Mouse (Mus musculus): ENCODE measurements around the gene Atp5j2. TPM values are rescaled to one million over a fixed set of nuclear protein-coding genes. Genes with fewer than 3 reads are reported as not detected.

Atp5j2 gene
- polyA plus RNA-seq, 1 experiment from 2014 or later = 493 TPM

DNA sequence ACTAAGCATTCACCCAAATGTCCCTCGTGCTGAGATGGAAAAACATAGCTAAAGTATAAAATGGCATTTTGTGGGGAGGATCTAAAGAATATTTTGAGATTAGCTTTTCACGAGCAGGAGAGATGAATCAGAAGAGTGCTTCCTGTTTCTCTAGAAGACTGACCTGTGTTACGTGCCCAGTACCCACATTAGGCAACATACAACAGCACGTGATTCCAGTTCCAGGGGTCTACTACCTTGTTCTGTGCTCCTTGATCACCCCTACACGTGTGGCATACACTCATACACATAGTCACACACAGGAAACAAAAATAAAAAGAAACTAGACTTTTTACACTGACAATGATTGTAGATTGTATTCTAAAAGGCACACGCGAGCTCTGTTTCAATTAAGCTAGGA is 8.5 kb upstream of the Atp5j2 start:
- ATAC-seq (replicated peaks; ENCODE audit: insufficient number of reproducible peaks, low FRiP score, low TSS enrichment, low read depth) (no peak), DNase-seq (ENCODE audit: low spot score) (no peak)
- Histone ChIP-seq H3K9ac (replicated peaks; ENCODE audit: low read length) (no peak overlapping the region), H3K4me2 (ENCODE audit: low read depth, low read length) (no peak overlapping the region), H3K27me3 (ENCODE audit: control insufficient read depth, insufficient read depth, low read length) (no peaks in the 10 kb centered on the region), H3K36me3 (replicated peaks; ENCODE audit: control insufficient read depth, insufficient read depth, low read depth, low read length) (no peaks in the 10 kb centered on the region), H3K9me3 (replicated peaks; ENCODE audit: control insufficient read depth, low read length) (no peaks in the 10 kb centered on the region), H3K27ac (replicated peaks; ENCODE audit: low read depth, low read length) (no peak overlapping the region), H3K4me3 (ENCODE audit: low read depth, low read length) (no peak overlapping the region), H3K4me1 (ENCODE audit: control insufficient read depth, insufficient read depth, low read length) (peaks cover 3% of the 10 kb centered on the region; the same call in 1 of the 2 replicates)
- 73% methylated on average over 7 of the region's 7 CpGs for WGBS

DNA sequence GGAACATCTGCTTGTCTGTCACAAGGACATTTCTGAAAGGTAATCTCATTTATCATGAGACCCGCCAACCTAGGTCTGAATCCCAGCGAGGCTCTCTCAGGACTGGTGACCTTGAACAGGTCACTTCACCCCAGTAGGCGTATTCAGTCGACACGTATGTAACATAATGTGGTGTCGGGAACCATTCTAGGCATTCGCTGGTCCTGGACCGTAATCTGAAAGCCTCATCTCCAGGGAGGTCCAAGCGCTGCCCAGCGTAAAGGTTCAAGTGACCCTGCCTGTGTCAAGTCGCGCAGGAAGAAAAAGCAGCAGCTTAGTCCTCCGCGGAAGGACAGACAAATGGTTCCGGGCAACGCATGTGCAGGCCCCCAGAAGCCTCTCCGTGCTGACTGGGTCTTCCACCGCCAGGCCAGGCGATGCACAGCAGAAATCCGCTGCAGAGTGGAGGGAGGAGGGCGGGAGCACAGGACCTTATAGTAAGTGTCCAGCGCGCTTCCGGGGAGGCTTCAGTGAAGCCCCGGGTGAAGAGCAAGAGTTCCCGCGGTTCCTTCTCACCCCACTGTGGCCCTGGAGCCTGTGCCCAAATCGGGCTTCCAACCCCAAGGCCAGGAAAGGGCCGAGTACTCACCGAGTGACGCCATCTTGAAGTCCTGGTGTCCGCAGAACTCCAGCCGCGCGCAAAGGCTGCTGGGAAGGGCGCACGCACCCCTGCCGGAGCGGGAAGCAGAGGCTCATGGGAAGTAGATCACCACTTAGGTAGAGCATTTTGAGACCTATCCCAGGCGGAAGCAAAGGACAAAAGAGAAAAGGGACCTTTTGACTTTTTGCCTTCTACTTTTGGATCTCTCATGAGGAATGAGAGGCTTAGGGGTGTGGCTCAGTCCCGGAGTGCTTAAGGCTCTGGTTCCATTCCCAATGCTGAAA is 725 bp downstream of the Atp5j2 start:
- peak overlapping the region; percentile 83 for H3K4me3 ChIP-seq (ENCODE audit: low read depth, low read length)
- DNase-seq (ENCODE audit: low spot score) = peak; percentile 94
- peak overlapping the region; percentile 23 for H3K27ac ChIP-seq (replicated peaks; ENCODE audit: low read depth, low read length)
- H3K36me3 ChIP-seq (replicated peaks; ENCODE audit: control insufficient read depth, insufficient read depth, low read depth, low read length) = peaks cover 3% of the 10 kb centered on the region
- H3K9ac ChIP-seq (replicated peaks; ENCODE audit: low read length) = peak overlapping the region; percentile 96
- H3K4me2 ChIP-seq (ENCODE audit: low read depth, low read length) = peak overlapping the region; percentile 79
- no peaks in the 10 kb centered on the region for H3K4me1 ChIP-seq (ENCODE audit: control insufficient read depth, insufficient read depth, low read length)
- no peaks in the 10 kb centered on the region for H3K27me3 ChIP-seq (ENCODE audit: control insufficient read depth, insufficient read depth, low read length)
- no peaks in the 10 kb centered on the region for H3K9me3 ChIP-seq (replicated peaks; ENCODE audit: control insufficient read depth, low read length)
- ATAC-seq (replicated peaks; ENCODE audit: insufficient number of reproducible peaks, low FRiP score, low TSS enrichment, low read depth) = peak; percentile 73
- under 1% methylated on average over 41 of the region's 41 CpGs for WGBS

DNA sequence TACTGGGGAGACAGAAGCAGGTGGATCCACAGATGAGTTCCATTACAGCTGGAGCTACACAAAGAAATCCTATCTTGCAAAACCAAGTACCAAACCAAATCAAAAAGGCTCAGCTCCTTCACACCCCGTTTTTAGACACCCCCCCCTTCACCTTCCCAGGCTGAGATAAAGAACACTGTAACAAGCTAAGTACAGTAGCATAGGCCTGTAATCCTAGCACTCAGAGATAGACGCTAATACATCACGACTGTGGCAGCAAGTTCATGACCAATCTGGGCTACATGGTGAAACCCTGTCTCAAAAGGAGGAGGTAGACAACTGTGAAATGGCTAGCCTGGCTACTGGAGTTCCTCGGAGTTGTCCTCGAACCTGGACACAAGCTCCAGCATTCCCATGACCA is 1.5 kb downstream of the Atp5j2 start:
- WGBS = 59% methylated on average over 5 of the region's 5 CpGs
- H3K27me3 ChIP-seq (ENCODE audit: control insufficient read depth, insufficient read depth, low read length) = no peaks in the 10 kb centered on the region
- H3K9ac ChIP-seq (replicated peaks; ENCODE audit: low read length) = peak overlapping the region; percentile 96
- peak overlapping the region; percentile 79 for H3K4me2 ChIP-seq (ENCODE audit: low read depth, low read length)
- H3K9me3 ChIP-seq (replicated peaks; ENCODE audit: control insufficient read depth, low read length) = no peaks in the 10 kb centered on the region
- H3K4me1 ChIP-seq (ENCODE audit: control insufficient read depth, insufficient read depth, low read length) = no peaks in the 10 kb centered on the region
- DNase-seq (ENCODE audit: low spot score) = no peak
- no peak overlapping the region for H3K27ac ChIP-seq (replicated peaks; ENCODE audit: low read depth, low read length)
- H3K4me3 ChIP-seq (ENCODE audit: low read depth, low read length) = peak overlapping the region; percentile 83
- ATAC-seq (replicated peaks; ENCODE audit: insufficient number of reproducible peaks, low FRiP score, low TSS enrichment, low read depth) = no peak
- H3K36me3 ChIP-seq (replicated peaks; ENCODE audit: control insufficient read depth, insufficient read depth, low read depth, low read length) = peaks cover 5% of the 10 kb centered on the region

GRCm38 (mm10) chr5:145189416-145189815 is 2.4 kb downstream of the Atp5j2 start:
- H3K4me1 ChIP-seq (ENCODE audit: control insufficient read depth, insufficient read depth, low read length) = no peaks in the 10 kb centered on the region
- no peaks in the 10 kb centered on the region for H3K27me3 ChIP-seq (ENCODE audit: control insufficient read depth, insufficient read depth, low read length)
- peaks cover 5% of the 10 kb centered on the region for H3K36me3 ChIP-seq (replicated peaks; ENCODE audit: control insufficient read depth, insufficient read depth, low read depth, low read length)
- H3K4me2 ChIP-seq (ENCODE audit: low read depth, low read length) = no peak overlapping the region
- no peak overlapping the region for H3K9ac ChIP-seq (replicated peaks; ENCODE audit: low read length)
- ATAC-seq (replicated peaks; ENCODE audit: insufficient number of reproducible peaks, low FRiP score, low TSS enrichment, low read depth) = no peak
- no peak overlapping the region for H3K4me3 ChIP-seq (ENCODE audit: low read depth, low read length)
- no peak for DNase-seq (ENCODE audit: low spot score)
- WGBS = 91% methylated on average over 6 of the region's 6 CpGs
- no peak overlapping the region for H3K27ac ChIP-seq (replicated peaks; ENCODE audit: low read depth, low read length)
- H3K9me3 ChIP-seq (replicated peaks; ENCODE audit: control insufficient read depth, low read length) = no peaks in the 10 kb centered on the region

DNA sequence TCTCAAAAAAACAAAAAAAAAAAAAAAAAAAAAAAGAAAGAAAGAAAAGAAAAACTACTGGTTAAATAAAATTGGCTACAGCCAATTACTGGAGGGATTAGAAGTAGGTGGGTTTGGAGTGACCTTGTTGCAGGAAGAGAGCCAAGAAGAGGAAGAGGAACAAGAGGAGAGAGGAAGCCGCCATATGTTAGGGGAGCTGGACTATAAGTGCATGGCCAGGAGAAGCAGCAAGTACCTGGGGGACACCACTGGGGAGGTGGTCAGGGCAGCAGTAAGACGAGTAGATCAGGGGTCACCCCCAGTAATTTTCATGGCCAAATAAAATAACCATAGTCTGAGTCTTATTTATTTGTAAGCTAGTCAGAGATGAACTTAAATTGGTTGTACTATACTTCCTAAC is 6.6 kb downstream of the Atp5j2 start:
- Histone ChIP-seq H3K36me3 (replicated peaks; ENCODE audit: control insufficient read depth, insufficient read depth, low read depth, low read length) (peaks cover 13% of the 10 kb centered on the region), H3K4me2 (ENCODE audit: low read depth, low read length) (no peak overlapping the region), H3K4me3 (ENCODE audit: low read depth, low read length) (no peak overlapping the region), H3K9me3 (replicated peaks; ENCODE audit: control insufficient read depth, low read length) (no peaks in the 10 kb centered on the region), H3K27me3 (ENCODE audit: control insufficient read depth, insufficient read depth, low read length) (no peaks in the 10 kb centered on the region), H3K9ac (replicated peaks; ENCODE audit: low read length) (no peak overlapping the region), H3K4me1 (ENCODE audit: control insufficient read depth, insufficient read depth, low read length) (no peaks in the 10 kb centered on the region), H3K27ac (replicated peaks; ENCODE audit: low read depth, low read length) (no peak overlapping the region)
- no peak for ATAC-seq (replicated peaks; ENCODE audit: insufficient number of reproducible peaks, low FRiP score, low TSS enrichment, low read depth)
- WGBS = 86% methylated on average over 2 of the region's 2 CpGs
- no peak for DNase-seq (ENCODE audit: low spot score)

DNA sequence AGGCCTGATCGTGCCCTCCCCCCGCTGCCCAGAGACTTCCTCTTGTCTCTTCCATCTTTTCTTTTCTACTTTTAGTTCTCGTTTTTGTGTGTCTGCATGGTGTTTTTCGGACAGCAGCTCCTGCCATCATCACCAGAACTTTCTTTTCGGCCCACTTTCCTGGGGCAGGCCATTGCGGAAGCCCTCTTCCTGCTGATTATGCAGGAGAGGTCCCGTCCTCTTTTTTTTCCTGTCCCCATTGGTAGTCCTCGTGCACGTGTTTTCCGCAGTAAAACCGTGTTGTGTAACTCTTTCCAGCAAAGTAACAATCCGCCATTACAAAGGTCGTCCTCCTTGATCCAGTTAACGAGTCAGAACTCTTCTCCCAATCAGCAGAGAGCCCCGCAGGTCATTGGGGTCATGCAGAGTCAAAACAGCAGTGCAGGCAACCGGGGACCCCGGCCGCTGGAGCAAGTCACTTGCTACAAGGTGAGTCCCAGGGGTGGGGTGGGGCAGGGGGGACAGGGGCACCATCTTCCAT is 13.3 kb downstream of the Atp5j2 start:
- Histone ChIP-seq H3K9ac (replicated peaks; ENCODE audit: low read length) (no peak overlapping the region), H3K4me3 (ENCODE audit: low read depth, low read length) (no peak overlapping the region), H3K27me3 (ENCODE audit: control insufficient read depth, insufficient read depth, low read length) (no peaks in the 10 kb centered on the region), H3K36me3 (replicated peaks; ENCODE audit: control insufficient read depth, insufficient read depth, low read depth, low read length) (peaks cover 11% of the 10 kb centered on the region), H3K4me2 (ENCODE audit: low read depth, low read length) (no peak overlapping the region), H3K4me1 (ENCODE audit: control insufficient read depth, insufficient read depth, low read length) (no peaks in the 10 kb centered on the region), H3K9me3 (replicated peaks; ENCODE audit: control insufficient read depth, low read length) (no peaks in the 10 kb centered on the region), H3K27ac (replicated peaks; ENCODE audit: low read depth, low read length) (no peak overlapping the region)
- WGBS = 86% methylated on average over 18 of the region's 18 CpGs
- DNase-seq (ENCODE audit: low spot score) (no peak), ATAC-seq (replicated peaks; ENCODE audit: insufficient number of reproducible peaks, low FRiP score, low TSS enrichment, low read depth) (no peak)

DNA sequence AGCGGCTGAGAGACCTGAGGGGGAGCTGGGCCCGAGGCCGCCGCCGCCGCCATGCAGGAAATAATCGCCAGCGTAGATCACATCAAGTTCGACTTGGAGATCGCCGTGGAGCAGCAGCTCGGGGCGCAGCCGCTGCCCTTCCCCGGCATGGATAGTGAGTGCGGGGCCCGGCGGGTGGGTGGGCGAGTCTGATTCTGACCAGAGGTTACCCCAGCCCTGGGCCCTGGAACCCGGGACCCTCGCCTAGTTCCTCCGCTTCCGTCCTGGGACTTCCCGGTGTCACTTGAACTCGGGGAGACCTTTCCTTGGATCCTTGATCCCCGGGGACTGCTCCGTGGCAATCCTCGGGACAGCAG is 24.6 kb downstream of the Atp5j2 start:
- DNase-seq (ENCODE audit: low spot score) (no peak), ATAC-seq (replicated peaks; ENCODE audit: insufficient number of reproducible peaks, low FRiP score, low TSS enrichment, low read depth) (peak; percentile 64; the same call in 1 of the 2 replicates)
- 0% methylated on average over 28 of the region's 28 CpGs for WGBS
- Histone ChIP-seq H3K4me2 (ENCODE audit: low read depth, low read length) (peak overlapping the region; percentile 44), H3K27ac (replicated peaks; ENCODE audit: low read depth, low read length) (peak overlapping the region; percentile 52; the same call in 1 of the 2 replicates), H3K27me3 (ENCODE audit: control insufficient read depth, insufficient read depth, low read length) (no peaks in the 10 kb centered on the region), H3K9me3 (replicated peaks; ENCODE audit: control insufficient read depth, low read length) (no peaks in the 10 kb centered on the region), H3K4me1 (ENCODE audit: control insufficient read depth, insufficient read depth, low read length) (no peaks in the 10 kb centered on the region), H3K9ac (replicated peaks; ENCODE audit: low read length) (peak overlapping the region; percentile 97), H3K4me3 (ENCODE audit: low read depth, low read length) (peak overlapping the region; percentile 95), H3K36me3 (replicated peaks; ENCODE audit: control insufficient read depth, insufficient read depth, low read depth, low read length) (no peaks in the 10 kb centered on the region; the same call in 1 of the 2 replicates)

Data from embryonic facial prominence, embryonic 11.5 days (tissue).